Mouse (Mus musculus) stomach, embryonic 16.5 days (tissue): ENCODE results near the gene Trim71. TPM values are rescaled to one million over a fixed set of nuclear protein-coding genes. Genes with fewer than 3 reads are reported as not detected.
A peak's percentile ranks its signal among the peaks of the same experiment; 100 is the strongest.

Experiments used
- ATAC-seq: fragments of 200-750 bp; cut with Nextera tagmentation; 2 replicates; pipeline ENCODE4 v1.8.0; 2017; ENCODE audit warnings: moderate number of reproducible peaks, moderate TSS enrichment; ENCODE audit not compliant: insufficient read depth, low FRiP score
- H3K27ac ChIP-seq: fragments of 300-500 bp; sonication (generic); 2 replicates; pipeline ENCODE4 v1.5.1; 2014; ENCODE audit warnings: low read length
- H3K27me3 ChIP-seq: fragments of 300-500 bp; sonication (generic); 2 replicates; pipeline ENCODE4 v1.6.1; 2014; ENCODE audit warnings: low read length, control low read depth, mixed read lengths; ENCODE audit not compliant: control insufficient read depth, insufficient read depth
- H3K36me3 ChIP-seq: fragments of 300-500 bp; sonication (generic); 2 replicates; pipeline ENCODE4 v1.6.1; 2014; ENCODE audit warnings: low read length; ENCODE audit not compliant: control insufficient read depth, insufficient read depth
- H3K4me1 ChIP-seq: fragments of 300-500 bp; sonication (generic); 2 replicates; pipeline ENCODE4 v1.6.1; 2014; ENCODE audit warnings: low read length, control low read depth, mixed read lengths; ENCODE audit not compliant: control insufficient read depth, insufficient read depth
- H3K4me2 ChIP-seq: fragments of 300-500 bp; sonication (generic); 2 replicates; pipeline ENCODE4 v1.6.1; 2014; ENCODE audit warnings: low read depth, low read length, mixed read lengths
- H3K4me3 ChIP-seq: fragments of 300-500 bp; sonication (generic); replicated peaks from 2 replicates; pipeline ENCODE4 v1.5.1; 2014; ENCODE audit warnings: mild to moderate bottlenecking, low read length
- H3K9ac ChIP-seq: fragments of 300-500 bp; sonication (generic); 2 replicates; pipeline ENCODE4 v1.6.1; 2014; ENCODE audit warnings: low read length
- H3K9me3 ChIP-seq: fragments of 300-500 bp; sonication (generic); replicated peaks from 2 replicates; pipeline ENCODE4 v1.6.1; 2016; ENCODE audit warnings: low read length, control low read depth; ENCODE audit not compliant: control insufficient read depth
- WGBS: fragments of 180-500 bp; shearing (Covaris S2); extraction: QIAGEN DNeasy Blood & Tissue Kit; methylation state at CpG from one replicate; pipeline ENCODE4 v1.1.7; 2014; 5-methylcytosine and 5-hydroxymethylcytosine counted together
- polyA plus RNA-seq: library from polyadenylated mRNA; unstranded; fragments of >200 nt; fragmentation: Nextera tagmentation; extraction: Ambion mirVana; gene quantifications from 2 replicates; pipeline ENCODE4 v1.2.1, GENCODE M21; 2015

Trim71 gene
- polyA plus RNA-seq, 1 experiment from 2014 or later = 0.98 TPM

DNA sequence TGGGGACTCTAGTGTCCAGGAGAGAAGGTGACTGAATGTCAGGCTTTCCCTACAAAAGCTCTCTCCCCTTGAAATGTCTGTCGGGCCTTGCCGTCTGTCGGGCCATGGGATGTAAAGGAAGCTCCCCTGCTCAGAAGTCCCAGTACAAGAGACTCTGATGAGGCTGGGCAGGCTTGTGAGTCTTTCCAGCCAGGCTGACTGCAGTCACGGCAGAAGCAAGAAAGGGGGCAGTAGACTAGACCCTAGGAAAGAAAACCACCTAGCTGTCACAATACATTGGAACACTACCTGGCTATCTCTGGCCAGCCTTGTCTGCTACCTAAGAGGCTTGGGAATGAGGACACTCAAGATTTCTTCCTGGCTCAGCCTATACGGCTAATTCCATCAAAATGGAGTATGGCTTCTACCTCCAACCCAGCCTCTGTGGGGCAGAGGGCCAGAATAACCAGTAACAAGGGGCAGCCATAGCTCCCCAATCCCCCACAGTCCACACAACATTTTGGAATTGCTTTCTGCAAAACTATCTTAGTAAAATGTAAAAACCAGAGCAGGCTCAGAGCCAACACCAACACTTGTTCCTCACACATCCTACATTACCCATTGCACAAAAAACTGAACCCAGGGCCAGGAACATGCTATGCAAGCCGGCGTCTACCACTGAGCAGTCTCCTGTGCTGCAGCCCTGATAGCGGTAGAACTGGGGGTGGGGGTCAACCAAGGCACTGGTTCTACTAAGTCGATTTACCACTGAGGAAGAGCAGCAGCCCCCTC lies 29.2 kb downstream of the Trim71 start:
- 82% methylated on average over 9 of the region's 9 CpGs for WGBS

DNA sequence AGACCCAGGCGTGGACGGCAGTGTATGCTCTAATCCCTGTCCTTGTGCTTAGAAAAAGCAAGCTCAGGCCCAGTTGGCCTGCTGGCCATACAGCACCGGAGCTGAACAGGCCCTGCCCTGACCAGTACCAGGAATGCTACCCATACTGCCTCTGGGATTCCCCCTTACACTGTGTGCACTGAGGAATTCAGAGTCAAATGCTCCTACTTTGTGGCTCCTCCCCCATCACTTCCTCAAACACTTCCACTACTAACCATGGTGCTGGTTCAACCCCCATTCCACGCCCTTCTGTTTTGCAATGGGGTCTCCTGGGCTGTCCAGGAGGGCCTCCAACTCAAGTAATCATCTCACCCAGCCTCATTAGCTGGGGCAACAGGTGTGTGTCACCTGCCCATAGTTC lies 30.3 kb downstream of the Trim71 start:
- 64% methylated on average over 4 of the region's 4 CpGs for WGBS
- ATAC-seq = peak; percentile 43; the same call in 1 of the 2 replicates
- no peak overlapping the region for H3K27ac ChIP-seq
- H3K9me3 ChIP-seq = no peaks in the 10 kb centered on the region
- 0 out of 2 replicates have a peak, but pooled peaks cover 3% of the 10 kb centered on the region for H3K4me1 ChIP-seq
- no peak overlapping the region for H3K4me2 ChIP-seq
- H3K9ac ChIP-seq = no peak overlapping the region
- no peaks in the 10 kb centered on the region for H3K27me3 ChIP-seq
- no peak overlapping the region for H3K4me3 ChIP-seq
- no peaks in the 10 kb centered on the region for H3K36me3 ChIP-seq

More for the DNA sequence above, 29.2 kb downstream of the Trim71 start:
- no peaks in the 10 kb centered on the region for H3K27me3 ChIP-seq
- H3K36me3 ChIP-seq = no peaks in the 10 kb centered on the region
- no peaks in the 10 kb centered on the region for H3K9me3 ChIP-seq
- H3K4me3 ChIP-seq = no peak overlapping the region
- no peak overlapping the region for H3K27ac ChIP-seq
- no peak for ATAC-seq
- no peak overlapping the region for H3K4me2 ChIP-seq
- H3K4me1 ChIP-seq = 0 out of 2 replicates have a peak, but pooled peaks cover 3% of the 10 kb centered on the region
- H3K9ac ChIP-seq = no peak overlapping the region

DNA sequence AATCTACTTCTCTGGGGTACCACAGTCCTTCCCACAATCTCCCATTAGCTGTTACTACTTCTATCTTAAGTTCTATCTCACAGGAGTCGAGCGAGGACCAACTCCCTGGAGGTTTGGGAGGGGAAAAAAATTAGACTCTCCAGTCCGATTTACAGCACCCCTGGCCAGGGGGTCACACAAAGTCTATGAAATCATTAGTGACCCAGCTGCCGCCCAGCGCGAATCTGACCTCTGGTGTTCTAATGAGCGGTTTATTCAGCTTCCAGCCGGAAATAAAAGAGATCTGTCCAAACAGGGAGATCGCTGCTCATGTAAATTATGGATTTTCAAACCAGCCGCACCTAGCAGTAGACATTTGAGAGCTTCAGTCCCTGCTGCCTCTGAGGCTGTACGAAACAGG lies 32.9 kb downstream of the Trim71 start:
- no peaks in the 10 kb centered on the region for H3K27me3 ChIP-seq
- H3K4me1 ChIP-seq = peaks cover 26% of the 10 kb centered on the region
- no peaks in the 10 kb centered on the region for H3K36me3 ChIP-seq
- no peaks in the 10 kb centered on the region for H3K9me3 ChIP-seq
- H3K27ac ChIP-seq = no peak overlapping the region
- no peak overlapping the region for H3K4me3 ChIP-seq
- WGBS = 26% methylated on average over 11 of the region's 11 CpGs
- no peak overlapping the region for H3K4me2 ChIP-seq
- no peak for ATAC-seq
- H3K9ac ChIP-seq = no peak overlapping the region

DNA sequence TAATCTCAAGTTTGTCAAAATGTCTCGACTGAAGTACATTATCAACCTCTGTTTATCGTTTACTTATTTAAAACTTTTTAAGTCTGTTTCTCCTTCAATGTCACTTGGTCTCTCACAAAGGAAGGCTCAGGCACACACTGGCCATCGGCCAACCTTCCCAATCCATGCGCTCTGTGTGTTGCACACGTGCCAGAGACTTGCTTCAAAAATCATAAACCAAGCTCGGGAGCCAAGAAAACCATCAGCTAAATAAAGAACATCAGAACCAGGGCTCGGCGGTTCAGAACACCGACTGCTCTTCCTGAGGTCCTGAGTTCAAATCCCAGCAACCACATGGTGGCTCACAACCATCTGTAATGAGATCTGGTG lies 35.5 kb downstream of the Trim71 start:
- 33% methylated on average over 9 of the region's 9 CpGs for WGBS
- H3K4me2 ChIP-seq = no peak overlapping the region
- ATAC-seq = no peak
- H3K9me3 ChIP-seq = no peaks in the 10 kb centered on the region
- H3K27me3 ChIP-seq = no peaks in the 10 kb centered on the region
- no peak overlapping the region for H3K9ac ChIP-seq
- H3K36me3 ChIP-seq = no peaks in the 10 kb centered on the region
- H3K27ac ChIP-seq = peak overlapping the region; percentile 13; the same call in 1 of the 2 replicates
- peaks cover 32% of the 10 kb centered on the region for H3K4me1 ChIP-seq
- H3K4me3 ChIP-seq = no peak overlapping the region

DNA sequence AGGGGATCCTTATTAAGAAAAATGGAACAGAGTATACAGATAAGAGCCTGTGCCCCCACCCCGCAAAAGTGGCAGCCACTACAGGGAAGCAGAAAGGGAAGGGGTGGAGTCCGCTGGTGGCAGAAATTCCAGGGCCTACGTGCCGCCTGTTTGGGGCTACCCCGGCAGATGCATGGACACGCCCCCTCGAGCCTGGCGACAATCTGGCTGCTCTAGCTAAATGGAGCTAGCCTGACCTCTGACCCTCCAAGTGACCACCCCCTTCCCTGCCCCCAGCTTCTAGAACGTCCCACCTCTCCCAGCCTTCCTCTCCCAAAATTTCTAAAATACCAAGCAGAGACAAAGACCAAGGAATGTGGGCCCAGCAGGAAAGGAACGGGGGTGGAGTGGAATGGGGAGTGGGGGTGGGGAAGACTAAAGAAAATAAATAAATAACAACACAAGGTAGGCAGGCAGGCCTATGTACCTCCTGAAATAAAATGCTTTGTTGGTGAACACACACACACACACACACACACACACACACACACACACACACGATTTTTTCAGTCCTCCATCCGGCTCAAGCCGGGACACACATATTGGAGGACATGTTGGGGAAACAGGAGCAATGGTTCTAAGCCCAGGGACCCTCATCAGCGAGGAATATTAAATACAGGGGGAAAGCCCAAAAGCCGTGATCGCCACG lies 36.0 kb downstream of the Trim71 start:
- Histone ChIP-seq H3K4me1 (peaks cover 32% of the 10 kb centered on the region), H3K36me3 (no peaks in the 10 kb centered on the region), H3K9ac (no peak overlapping the region), H3K4me2 (no peak overlapping the region), H3K27me3 (no peaks in the 10 kb centered on the region), H3K9me3 (no peaks in the 10 kb centered on the region), H3K4me3 (no peak overlapping the region), H3K27ac (no peak overlapping the region)
- peak; percentile 61; the same call in 1 of the 2 replicates for ATAC-seq
- WGBS = 26% methylated on average over 17 of the region's 17 CpGs

DNA sequence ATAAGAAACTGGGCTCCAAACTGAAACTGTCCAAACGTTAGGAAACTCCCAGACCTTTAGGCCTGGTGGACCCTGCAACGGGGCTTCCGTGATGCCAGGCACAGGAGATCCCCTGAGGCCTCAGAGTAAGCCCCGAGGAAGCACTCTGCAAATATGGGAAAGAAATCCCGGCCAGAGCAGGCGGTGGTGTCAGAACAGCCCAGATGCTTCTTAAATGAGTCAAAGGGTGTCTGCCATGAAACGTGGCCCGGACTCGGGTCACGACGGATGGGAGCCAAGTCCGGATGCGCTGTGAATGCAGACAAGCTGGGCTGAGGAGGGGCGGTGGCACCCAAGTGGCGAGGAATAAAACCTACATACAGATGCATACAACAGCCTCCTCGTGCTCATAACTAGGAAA lies 37.1 kb downstream of the Trim71 start:
- peak overlapping the region; percentile 55 for H3K9ac ChIP-seq
- H3K9me3 ChIP-seq = no peaks in the 10 kb centered on the region
- H3K27me3 ChIP-seq = no peaks in the 10 kb centered on the region
- WGBS = 9% methylated on average over 16 of the region's 16 CpGs
- peak overlapping the region; percentile 52 for H3K4me2 ChIP-seq
- peaks cover 32% of the 10 kb centered on the region for H3K4me1 ChIP-seq
- peak overlapping the region; percentile 23 for H3K4me3 ChIP-seq
- no peaks in the 10 kb centered on the region for H3K36me3 ChIP-seq
- H3K27ac ChIP-seq = peak overlapping the region; percentile 62
- ATAC-seq = peak; percentile 39; the same call in 1 of the 2 replicates

DNA sequence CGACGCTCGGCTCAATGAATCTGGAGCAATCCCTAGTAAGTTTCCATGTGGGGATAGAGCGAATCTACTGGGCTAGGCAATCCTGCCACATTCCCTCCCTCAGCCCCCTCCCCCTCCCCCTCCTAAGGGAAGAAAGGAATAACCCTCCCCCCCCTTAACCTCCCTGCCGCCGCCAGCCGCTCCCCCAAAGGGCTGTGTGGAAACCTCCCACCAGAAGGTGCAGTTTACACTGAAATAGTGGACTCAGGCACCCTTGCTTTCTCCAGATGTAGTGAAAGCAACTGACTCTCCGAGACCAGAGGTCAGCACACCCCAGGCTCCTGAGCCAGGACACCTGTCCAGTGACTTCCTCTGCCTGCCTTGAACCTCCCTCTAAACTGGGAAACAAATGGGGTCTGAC lies 37.6 kb downstream of the Trim71 start:
- H3K4me2 ChIP-seq = peak overlapping the region; percentile 52
- peak overlapping the region; percentile 62 for H3K27ac ChIP-seq
- H3K27me3 ChIP-seq = no peaks in the 10 kb centered on the region
- no peaks in the 10 kb centered on the region for H3K36me3 ChIP-seq
- H3K9me3 ChIP-seq = no peaks in the 10 kb centered on the region
- peaks cover 30% of the 10 kb centered on the region for H3K4me1 ChIP-seq
- 28% methylated on average over 8 of the region's 8 CpGs for WGBS
- no peak for ATAC-seq
- peak overlapping the region; percentile 55 for H3K9ac ChIP-seq
- peak overlapping the region; percentile 23; the same call in 1 of the 2 replicates for H3K4me3 ChIP-seq

DNA sequence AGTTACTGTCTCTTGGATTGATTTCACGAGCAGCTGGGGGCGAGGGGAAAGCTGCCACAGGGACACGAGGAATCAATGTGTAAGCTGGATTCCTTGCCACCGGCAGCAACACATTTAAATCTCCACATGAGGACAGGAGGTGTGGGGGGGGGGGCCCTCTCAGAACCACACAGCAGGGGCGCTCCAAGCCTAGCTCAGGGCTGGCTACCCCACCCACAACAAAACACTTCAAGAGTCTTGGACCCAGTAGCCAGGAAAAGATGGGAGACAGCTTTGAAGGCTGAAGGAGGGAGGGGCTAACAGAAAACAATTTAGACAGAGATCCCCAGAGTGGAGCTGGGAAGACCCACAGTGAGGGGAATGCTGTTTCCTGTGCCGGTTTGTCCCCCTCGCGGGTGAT lies 38.3 kb downstream of the Trim71 start:
- H3K4me1 ChIP-seq = peaks cover 29% of the 10 kb centered on the region
- no peaks in the 10 kb centered on the region for H3K36me3 ChIP-seq
- no peak overlapping the region for H3K4me2 ChIP-seq
- no peaks in the 10 kb centered on the region for H3K9me3 ChIP-seq
- no peak overlapping the region for H3K27ac ChIP-seq
- H3K9ac ChIP-seq = no peak overlapping the region
- no peak overlapping the region for H3K4me3 ChIP-seq
- ATAC-seq = no peak
- H3K27me3 ChIP-seq = no peaks in the 10 kb centered on the region
- WGBS = 19% methylated on average over 8 of the region's 8 CpGs

DNA sequence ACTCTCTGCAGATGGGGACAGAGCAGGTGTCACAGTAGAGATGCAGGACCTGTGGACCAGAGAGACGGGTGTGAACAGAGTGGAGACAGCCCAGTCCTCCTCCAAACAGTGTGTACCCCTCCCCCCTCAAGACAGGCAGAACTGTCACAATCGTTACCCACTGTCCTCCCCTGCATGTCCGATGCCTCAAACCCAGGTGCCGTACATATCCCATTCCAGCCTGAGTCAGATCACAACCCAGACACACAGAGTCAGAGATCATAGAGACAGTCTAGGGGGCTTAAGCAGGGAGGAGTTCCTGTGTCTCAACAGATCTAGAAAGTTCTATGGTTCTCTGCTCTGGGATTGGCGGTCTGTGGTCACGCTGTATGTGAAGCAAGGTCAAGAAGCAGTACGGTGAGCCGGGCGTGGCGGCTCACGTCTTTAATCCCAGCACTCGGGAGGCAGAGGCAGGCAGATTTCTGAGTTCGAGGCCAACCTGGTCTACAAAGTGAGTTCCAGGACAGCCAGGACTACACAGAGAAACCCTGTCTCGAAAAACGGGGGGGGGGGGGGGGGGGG lies 39.0 kb downstream of the Trim71 start:
- WGBS = 87% methylated on average over 13 of the region's 15 CpGs
- ATAC-seq = no peak
- H3K4me1 ChIP-seq = peaks cover 29% of the 10 kb centered on the region
- H3K4me2 ChIP-seq = no peak overlapping the region
- no peaks in the 10 kb centered on the region for H3K27me3 ChIP-seq
- no peak overlapping the region for H3K9ac ChIP-seq
- H3K4me3 ChIP-seq = no peak overlapping the region
- H3K27ac ChIP-seq = no peak overlapping the region
- no peaks in the 10 kb centered on the region for H3K9me3 ChIP-seq
- no peaks in the 10 kb centered on the region for H3K36me3 ChIP-seq
